Comparison of ENCODE assay signal across 15 mouse cellular contexts in genomic region chr5:75070132-75070531, GRCm38 (mm10). TPM values are rescaled to one million over a fixed set of nuclear protein-coding genes. Genes with fewer than 3 reads are reported as not detected.
DNase-seq lines count a peak whose midpoint lies in the region; ATAC-seq and TF ChIP-seq lines count a peak whose summit lies in the region.
"Had no signal": no experiment of that assay in that cellular context is flagged by ENCODE, and none has a peak within 500 bp of the region (broad histone marks: within the 10 kb centered on the region; RNA-seq: fewer than 3 reads in every experiment).

No protein-coding gene starts in this region.

- no peak for ATAC-seq in limb, embryonic 12.5 days (ENCODE audit: insufficient number of reproducible peaks, insufficient read depth, low FRiP score, low TSS enrichment, low read depth)
- no peak for ATAC-seq in kidney, embryonic 14.5 days (ENCODE audit: low FRiP score, low TSS enrichment)

- peaks cover 14% of the 10 kb centered on the region for H3K27me3 ChIP-seq in ES-Bruce4 (ENCODE audit: control insufficient read depth, insufficient read depth, low read length, poor library complexity, severe bottlenecking)
- H3K27me3 ChIP-seq in forebrain, embryonic 10.5 days (ENCODE audit: poor library complexity, severe bottlenecking) = peaks cover 100% of the 10 kb centered on the region
- peaks cover 91% of the 10 kb centered on the region for H3K27me3 ChIP-seq in limb, embryonic 12.5 days
- H3K27me3 ChIP-seq in kidney, embryonic 14.5 days (ENCODE audit: control insufficient read depth, insufficient read depth, low read length) = peaks cover 84% of the 10 kb centered on the region

- H3K9me3 ChIP-seq in ES-Bruce4 (replicated peaks; ENCODE audit: control insufficient read depth, insufficient read depth, low read length, poor library complexity, severe bottlenecking) = peaks cover 4% of the 10 kb centered on the region; the same call in 1 of the 2 replicates
- peaks cover 9% of the 10 kb centered on the region for H3K9me3 ChIP-seq in forebrain, embryonic 10.5 days
- no peaks in the 10 kb centered on the region for H3K9me3 ChIP-seq in limb, embryonic 12.5 days
- no peaks in the 10 kb centered on the region; the same call in 1 of the 2 replicates for H3K9me3 ChIP-seq in kidney, embryonic 14.5 days (ENCODE audit: control insufficient read depth, low read length)
- H3K9me3 ChIP-seq: G1E had no signal

- TF ChIP-seq CTCF in ES-Bruce4 (IDR thresholded peaks at IDR 0.05; ENCODE audit: low read depth, low read length) = no peak

- TF ChIP-seq POLR2A in ES-Bruce4 (IDR thresholded peaks at IDR 0.05; ENCODE audit: insufficient read depth, low read length) = no peak

- H3K4me3 ChIP-seq in ES-Bruce4 (ENCODE audit: low read depth, low read length) = peak overlapping the region; percentile 25; the same call in 1 of the 2 replicates
- H3K4me3 ChIP-seq in forebrain, embryonic 10.5 days = peak overlapping the region; percentile 36
- no peak overlapping the region for H3K4me3 ChIP-seq in limb, embryonic 12.5 days (replicated peaks)
- no peak overlapping the region for H3K4me3 ChIP-seq in kidney, embryonic 14.5 days (ENCODE audit: low read length)
- H3K4me3 ChIP-seq: erythroblast, embryonic 14.5 days had no signal

- no peaks in the 10 kb centered on the region for H3K36me3 ChIP-seq in ES-Bruce4 (ENCODE audit: control insufficient read depth, insufficient read depth, low read length, poor library complexity, severe bottlenecking)
- H3K36me3 ChIP-seq in forebrain, embryonic 10.5 days (replicated peaks) = no peaks in the 10 kb centered on the region
- H3K36me3 ChIP-seq in limb, embryonic 12.5 days = no peaks in the 10 kb centered on the region
- H3K36me3 ChIP-seq in kidney, embryonic 14.5 days (ENCODE audit: control insufficient read depth, insufficient read depth, low read length) = no peaks in the 10 kb centered on the region
- H3K36me3 ChIP-seq: G1E had no signal

- H3K27ac ChIP-seq in ES-Bruce4 (ENCODE audit: insufficient read depth, low read length) = no peak overlapping the region
- H3K27ac ChIP-seq in forebrain, embryonic 10.5 days = peak overlapping the region; percentile 75
- no peak overlapping the region for H3K27ac ChIP-seq in limb, embryonic 12.5 days
- H3K27ac ChIP-seq in kidney, embryonic 14.5 days (ENCODE audit: low read depth, low read length) = no peak overlapping the region
- H3K27ac ChIP-seq: macrophage had no signal

- TF ChIP-seq EP300 in ES-Bruce4 (IDR thresholded peaks at IDR 0.05; ENCODE audit: insufficient read depth, low read depth, low read length) = no peak

- no peak overlapping the region for H3K9ac ChIP-seq in ES-Bruce4 (ENCODE audit: low read depth, poor library complexity, severe bottlenecking)
- no peak overlapping the region for H3K9ac ChIP-seq in limb, embryonic 12.5 days (replicated peaks)
- no peak overlapping the region for H3K9ac ChIP-seq in kidney, embryonic 14.5 days (ENCODE audit: low read depth, low read length)

- under 1% methylated on average over 13 of the region's 13 CpGs for WGBS in forebrain, embryonic 10.5 days
- 1% methylated on average over 13 of the region's 13 CpGs for whole genome bisulfite sequencing in limb, embryonic 12.5 days
- under 1% methylated on average over 11 of the region's 13 CpGs for WGBS in kidney, embryonic 14.5 days

- DNase-seq in MN1 (ENCODE audit: low spot score) (peak; percentile 8), liver (no peak)
- peak; percentile 61 for DNase-seq in forebrain, embryonic 10.5 days (ENCODE audit: extremely low spot score, low spot score)
- DNase-seq in spleen, postnatal 4 days (ENCODE audit: low spot score in 2 of 2) = no peak
- DNase-seq: adrenal gland, adult 2 months; gastrocnemius, postnatal 25 days; thymus, adult 2 months had no signal

- H3K4me2 ChIP-seq in limb, embryonic 12.5 days = peak overlapping the region; percentile 33
- H3K4me2 ChIP-seq in kidney, embryonic 14.5 days (replicated peaks; ENCODE audit: low read depth, low read length) = no peak overlapping the region

- no peaks in the 10 kb centered on the region for H3K4me1 ChIP-seq in ES-Bruce4 (ENCODE audit: control insufficient read depth, insufficient read depth, low read length)
- peaks cover 79% of the 10 kb centered on the region for H3K4me1 ChIP-seq in forebrain, embryonic 10.5 days
- H3K4me1 ChIP-seq in limb, embryonic 12.5 days (replicated peaks) = peaks cover 44% of the 10 kb centered on the region
- H3K4me1 ChIP-seq in kidney, embryonic 14.5 days (ENCODE audit: control insufficient read depth, insufficient read depth, low read length) = peaks cover 10% of the 10 kb centered on the region; the same call in 1 of the 2 replicates

RNA-seq across cellular contexts. Expression of gene Gsx2, which starts 5.3 kb away (rescaled TPM):
- polyA plus RNA-seq in ES-Bruce4 (2011; ENCODE audit: insufficient read depth, insufficient read length, low read depth, missing spikeins) = not detected in 2 replicates
- 8.8 and 10.5 TPM in 2 replicates for polyA plus RNA-seq in forebrain, embryonic 10.5 days (2016; fragmentation: Nextera tagmentation; extraction: Ambion mirVana)
- polyA plus RNA-seq in limb, embryonic 12.5 days (2016; fragmentation: Nextera tagmentation; extraction: Ambion mirVana) = not detected in 2 replicates
- polyA plus RNA-seq in kidney, embryonic 14.5 days (2014; fragmentation: Nextera tagmentation; extraction: Ambion mirVana) = not detected in 2 replicates
- polyA plus RNA-seq: adrenal gland, adult 2 months; erythroblast, embryonic 14.5 days; G1E; large intestine, adult 2 months; liver, adult 2 months; macrophage; thymus, adult 2 months had no signal

RNA-seq across cellular contexts. Expression of gene Chic2, which starts 25.6 kb away (rescaled TPM):
- 21.7 and 23.7 TPM in 2 replicates for polyA plus RNA-seq in ES-Bruce4 (2011; ENCODE audit: insufficient read depth, insufficient read length, low read depth, missing spikeins)
- 34.4 and 37.8 TPM in 2 replicates for polyA plus RNA-seq in forebrain, embryonic 10.5 days (2016; fragmentation: Nextera tagmentation; extraction: Ambion mirVana)
- 55.0 and 56.8 TPM in 2 replicates for polyA plus RNA-seq in limb, embryonic 12.5 days (2016; fragmentation: Nextera tagmentation; extraction: Ambion mirVana)
- 40.4 and 51.8 TPM in 2 replicates for polyA plus RNA-seq in kidney, embryonic 14.5 days (2014; fragmentation: Nextera tagmentation; extraction: Ambion mirVana)

Comparison
In these comparisons a context has a peak if more than half of its experiments do, and no peak if none do; other contexts are left out.
1. H3K4me3 ChIP-seq: peak in ES-Bruce4 (single experiment) and forebrain, embryonic 10.5 days (single experiment); none in limb, embryonic 12.5 days (single experiment) and kidney, embryonic 14.5 days (single experiment).
2. DNase-seq: peak in MN1 (single experiment) and forebrain, embryonic 10.5 days (single experiment); none in liver (single experiment) and spleen, postnatal 4 days (0 of 2).